Mouse (Mus musculus) 416B (cell line): ENCODE measurements around the gene Ifitm3.
"Not testable (repeated sequence)": the region's sequence is repeated elsewhere in the genome, so short reads cannot be mapped to it uniquely, and the experiment has no call there.

Experiments
- DNase-seq: peaks from one replicate; pipeline ENCODE4 v3.0.0; 2011; ENCODE audit warnings: low read depth

Ifitm3 gene

GRCm38 (mm10) chr7:141000881-141001708 is 9.5 kb downstream of the Ifitm3 start:
- no peak for DNase-seq

- peak; percentile 94 for DNase-seq
Measured at GRCm38 (mm10) chr7:140998853-140999700, 11.5 kb downstream of the Ifitm3 start.

- DNase-seq: peak; percentile 87
Measured at GRCm38 (mm10) chr7:140997817-140998216, 12.8 kb downstream of the Ifitm3 start.

- peak; percentile 82 for DNase-seq
Measured at GRCm38 (mm10) chr7:140991117-140991689, 19.4 kb downstream of the Ifitm3 start.

GRCm38 (mm10) chr7:140990622-140991021 is 19.9 kb downstream of the Ifitm3 start:
- peak; percentile 90 for DNase-seq

- DNase-seq: peak; percentile 75
Measured at GRCm38 (mm10) chr7:140990185-140990584, 20.4 kb downstream of the Ifitm3 start.

- peak; percentile 58 for DNase-seq
Measured at GRCm38 (mm10) chr7:140989022-140989421, 21.5 kb downstream of the Ifitm3 start.

GRCm38 (mm10) chr7:140987182-140988138 is 23.1 kb downstream of the Ifitm3 start:
- no peak for DNase-seq

GRCm38 (mm10) chr7:140982971-140983370 is 27.6 kb downstream of the Ifitm3 start:
- DNase-seq: no peak

- DNase-seq: peak; percentile 98
Measured at GRCm38 (mm10) chr7:140981704-140982103, 28.9 kb downstream of the Ifitm3 start.

GRCm38 (mm10) chr7:140976720-140977119 is 33.9 kb downstream of the Ifitm3 start:
- not testable (repeated sequence) for DNase-seq

- no peak for DNase-seq
Measured at GRCm38 (mm10) chr7:140975465-140975864, 35.1 kb downstream of the Ifitm3 start.

- no peak for DNase-seq
Measured at GRCm38 (mm10) chr7:140974940-140975339, 35.6 kb downstream of the Ifitm3 start.

GRCm38 (mm10) chr7:140973396-140974165 is 37.0 kb downstream of the Ifitm3 start:
- DNase-seq: no peak

GRCm38 (mm10) chr7:140971479-140972171 is 38.9 kb downstream of the Ifitm3 start:
- no peak for DNase-seq

- DNase-seq: no peak
Measured at GRCm38 (mm10) chr7:140970931-140971330, 39.6 kb downstream of the Ifitm3 start.

- not testable (repeated sequence) for DNase-seq
Measured at GRCm38 (mm10) chr7:140968710-140969109, 41.9 kb downstream of the Ifitm3 start.

- DNase-seq: peak; percentile 79
Measured at GRCm38 (mm10) chr7:140967862-140968591, 42.5 kb downstream of the Ifitm3 start.

- no peak for DNase-seq
Measured at GRCm38 (mm10) chr7:140966921-140967320, 43.6 kb downstream of the Ifitm3 start, which contains the start of gene Ifitm1. Gene Ifitm1 (plus strand): TSS chr7:140967221.
